Mouse (Mus musculus) layer of hippocampus, adult 6 months (tissue): ENCODE data around the gene Mterf1b. TPM values are rescaled to one million over a fixed set of nuclear protein-coding genes. Genes with fewer than 3 reads are reported as not detected.

ENCODE experiments used
- long read RNA-seq, 2 experiments: library from polyadenylated mRNA; unstranded; transcript quantifications; one replicate each; pipeline ENCODE4 v2.0.0; 2019 to 2020
- polyA plus RNA-seq: library from polyadenylated mRNA; unstranded; fragments of <200 nt; fragmentation: Nextera tagmentation; gene quantifications from 2 replicates; pipeline ENCODE4 v1.2.3, GENCODE M21; 2021

Mterf1b gene
- polyA plus RNA-seq = 1.4 and 2.0 TPM in 2 replicates
- long read RNA-seq, experiment 1, partial matches to known transcripts = 0 of 3 reads
- long read RNA-seq, experiment 1, other reads (novel, unspliced or antisense) = 1 of 3 reads
- long read RNA-seq, experiment 2, partial matches to known transcripts = 0 of 2 reads
- long read RNA-seq, experiment 2, other reads (novel, unspliced or antisense) = 0 of 2 reads

DNA sequence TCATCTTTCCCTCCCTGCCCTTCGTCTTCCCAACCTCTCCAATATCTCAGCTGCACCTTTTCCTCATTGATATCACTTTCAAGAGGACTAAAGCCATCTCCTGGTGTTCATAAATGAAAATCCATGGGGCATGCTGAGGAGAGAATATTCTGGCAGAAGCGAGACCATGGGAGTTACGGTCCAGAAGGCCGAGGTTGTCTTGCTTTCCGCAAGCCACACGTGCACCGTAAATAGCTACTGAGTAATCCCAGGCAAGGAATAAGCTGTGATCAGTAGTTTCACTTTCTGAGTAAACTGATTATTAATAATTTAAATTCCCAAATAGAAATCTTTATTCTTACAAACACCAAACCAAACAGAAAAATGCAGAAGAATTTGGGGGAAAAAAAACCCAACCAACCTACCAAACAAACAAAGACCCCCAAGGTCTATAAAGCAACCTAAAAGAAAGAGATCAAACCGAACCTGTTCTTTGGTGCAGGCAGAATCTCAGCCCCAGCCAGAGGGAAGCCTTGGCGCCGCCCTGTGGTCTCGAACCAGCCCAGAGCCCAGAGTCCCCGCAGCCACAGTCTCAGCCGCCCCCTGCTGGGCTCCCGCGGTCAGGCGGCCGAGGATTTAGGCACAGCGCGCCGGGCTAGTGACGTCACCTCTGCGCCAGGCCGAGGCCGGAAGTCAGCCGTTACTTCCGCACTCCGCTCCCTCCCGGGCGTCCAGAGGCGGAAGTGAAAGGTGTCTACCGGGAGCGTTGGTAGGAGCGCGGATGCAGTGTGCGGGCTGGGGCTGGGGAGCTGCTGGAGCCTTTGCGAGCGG, at the start of gene Mterf1b:
Gene Mterf1b, plus strand, starts transcription at position 697 of the 810 bp plus-strand sequence.

Other genes starting within 250 kb of the Mterf1b start
- 30.9 and 33.0 TPM in 2 replicates for gene Cyp51, start 87.6 kb upstream of the Mterf1b start, polyA plus RNA-seq